Mouse (Mus musculus) kidney, adult 11 months (tissue): Measurements from ENCODE around the gene Hoxa9.

Source experiments
- DNase-seq: peaks from one replicate; pipeline ENCODE4 v3.0.0; 2022

Gene Hoxa9

DNA sequence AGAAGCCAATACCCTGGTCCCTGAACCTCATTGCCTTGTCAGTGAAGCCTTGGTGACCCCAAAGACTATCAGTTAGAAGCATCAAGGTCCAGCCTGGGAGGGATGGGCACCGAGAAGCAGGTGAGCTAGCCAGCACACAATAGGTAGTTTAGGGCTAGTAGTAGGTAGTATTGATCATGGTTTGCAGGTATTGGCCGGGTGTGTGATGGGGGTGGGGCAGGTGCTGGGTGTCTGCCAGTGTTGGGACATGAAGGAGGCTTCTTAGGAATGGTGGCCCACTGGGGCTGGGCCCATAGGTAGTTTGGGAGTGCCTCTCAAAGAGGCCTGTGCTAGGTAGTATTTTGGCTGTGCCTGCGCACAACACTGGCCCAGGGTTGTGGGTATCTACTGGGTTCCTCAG is 15.8 kb downstream of the Hoxa9 start:
- DNase-seq = peak; percentile 28

GRCm38 (mm10) chr6:52214271-52214670 is 16.6 kb downstream of the Hoxa9 start:
- peak; percentile 23 for DNase-seq

DNA sequence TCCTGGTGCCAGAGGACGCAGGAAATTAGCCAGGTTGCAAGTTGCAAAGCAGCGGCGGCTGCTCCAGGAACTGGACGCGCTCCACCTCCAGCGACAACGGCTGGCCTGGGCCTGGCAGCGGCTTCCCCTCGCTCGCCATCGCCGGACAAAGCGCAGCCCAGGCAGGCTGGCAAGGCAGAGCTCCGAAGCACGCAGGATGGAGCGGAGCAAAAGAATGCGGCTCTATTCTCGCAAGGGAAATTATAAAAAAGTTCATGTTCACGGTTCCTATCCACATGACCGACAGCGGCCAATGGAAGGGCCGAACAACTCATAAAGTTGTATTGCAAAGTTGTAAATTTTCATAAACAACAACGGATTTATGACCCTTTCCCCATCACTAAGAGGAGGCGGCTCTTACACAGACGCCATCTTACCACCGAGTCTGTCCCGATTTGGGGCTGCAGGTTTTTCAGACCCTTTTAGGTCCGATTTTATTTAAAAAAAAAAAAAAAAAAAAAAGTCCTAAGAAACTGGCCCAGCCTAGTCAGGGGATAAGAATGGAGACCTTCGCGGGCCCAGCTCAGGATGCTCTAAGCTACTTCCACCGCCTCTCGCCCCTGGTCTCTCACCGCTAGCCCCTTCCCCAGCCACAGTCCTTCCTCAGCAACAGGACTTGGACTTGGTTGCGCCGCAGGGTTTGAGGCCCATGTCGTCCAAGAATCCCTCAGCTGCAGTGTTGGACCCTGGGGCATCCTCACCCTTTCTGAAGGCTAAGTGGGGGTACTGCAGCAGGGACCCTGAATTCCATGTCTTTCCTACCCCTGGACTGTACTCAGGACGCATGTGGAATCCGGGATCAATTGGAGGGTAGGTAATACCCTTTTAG is 17.5 kb downstream of the Hoxa9 start, which contains the start of the genes Hoxa3 and Gm28308:
Hoxa3 (minus strand) TSS at position 218 of the 868 bp plus-strand sequence.
Gm28308 (minus strand) TSS at position 221 of the 868 bp plus-strand sequence.
- DNase-seq = peak; percentile 86

GRCm38 (mm10) chr6:52212556-52213118 is 18.3 kb downstream of the Hoxa9 start:
- DNase-seq = peak; percentile 78

GRCm38 (mm10) chr6:52211961-52212360 is 18.9 kb downstream of the Hoxa9 start:
- peak; percentile 53 for DNase-seq

- peak; percentile 81 for DNase-seq
Observed at GRCm38 (mm10) chr6:52211170-52211935, 19.5 kb downstream of the Hoxa9 start.

GRCm38 (mm10) chr6:52209685-52210046 is 21.2 kb downstream of the Hoxa9 start:
- DNase-seq = no peak

DNA sequence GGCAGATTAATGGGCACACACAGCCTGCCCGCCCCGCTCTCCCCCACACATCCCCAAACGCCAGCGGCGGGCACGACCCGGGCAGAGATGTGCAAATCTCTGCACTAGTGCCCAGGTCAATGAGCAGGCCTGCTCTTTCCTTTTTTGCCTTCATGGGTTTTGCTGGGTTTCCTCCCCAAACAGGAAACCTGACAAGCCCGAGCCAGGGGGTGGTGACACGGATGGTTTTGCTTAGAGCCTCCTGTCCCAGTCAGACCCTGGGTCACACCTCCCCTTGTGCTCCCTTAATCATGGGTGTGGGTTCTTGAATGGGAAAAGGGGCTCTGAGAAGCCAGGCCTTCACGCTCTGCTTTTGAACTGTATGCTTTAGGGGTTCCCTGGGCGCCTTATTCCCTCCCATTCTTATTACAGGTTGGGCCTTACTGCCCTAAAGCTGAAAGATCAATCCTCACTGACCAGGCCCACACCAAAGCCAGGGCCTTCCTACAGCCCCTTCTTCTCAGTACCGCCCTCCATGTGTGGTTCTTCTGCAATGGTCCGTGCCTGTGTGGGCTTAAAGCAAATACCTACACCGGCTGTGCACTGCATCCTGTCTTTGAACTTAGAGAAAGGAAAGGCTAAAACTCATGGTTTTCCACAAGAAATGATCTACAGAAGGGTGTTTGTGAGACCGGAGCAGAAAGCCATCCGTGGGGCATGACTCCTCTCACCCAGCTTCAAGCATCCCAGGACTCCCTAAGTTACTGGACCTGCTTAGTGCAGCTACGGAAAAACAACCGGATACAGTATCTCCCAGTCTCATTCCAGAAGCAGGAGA is 21.8 kb downstream of the Hoxa9 start:
- peak; percentile 24 for DNase-seq

- DNase-seq = peak; percentile 75
Observed at GRCm38 (mm10) chr6:52208072-52208867, 22.6 kb downstream of the Hoxa9 start, which contains the start of gene Hoxa6. Gene Hoxa6, minus strand, starts transcription at chr6:52208722.

GRCm38 (mm10) chr6:52207684-52207976 is 23.3 kb downstream of the Hoxa9 start:
- no peak for DNase-seq

DNA sequence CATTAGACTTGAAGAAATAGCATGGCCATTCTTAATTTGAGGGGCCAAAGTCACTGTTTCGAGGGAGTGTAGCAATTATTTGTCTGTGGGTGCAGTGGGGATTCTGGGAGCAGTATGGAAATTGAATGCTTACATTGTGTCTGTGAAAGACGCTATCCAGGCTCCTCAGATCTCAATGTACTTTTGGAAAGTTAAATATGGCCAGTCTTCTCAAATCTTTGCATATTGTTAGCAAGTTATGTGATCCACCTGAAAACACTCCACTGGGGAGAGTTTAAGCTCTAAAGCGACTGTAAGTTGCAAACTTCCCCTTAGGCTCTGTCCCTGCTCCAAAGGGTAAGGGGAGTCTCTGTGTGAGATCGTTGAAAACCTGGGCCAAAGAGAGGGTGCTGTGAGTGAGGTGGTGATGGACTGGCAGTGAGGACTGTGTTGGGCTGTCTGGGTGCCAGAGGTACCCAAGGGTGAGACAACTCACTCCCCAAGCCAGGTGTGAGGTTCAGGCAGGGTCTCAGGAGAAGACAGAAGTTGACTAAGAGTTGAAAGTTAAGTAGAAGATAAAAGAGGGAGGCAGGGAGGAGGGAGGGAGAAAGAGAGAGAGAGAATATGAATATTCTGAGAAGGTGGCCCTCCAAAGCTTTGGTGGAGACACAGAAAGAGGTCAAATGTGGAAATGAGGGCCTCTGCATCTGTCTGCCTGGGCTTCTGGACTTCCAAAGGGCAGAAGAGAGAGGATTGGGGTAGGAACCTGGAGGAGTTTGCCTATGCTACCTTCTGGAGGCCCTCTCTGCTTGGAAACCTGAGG is 23.8 kb downstream of the Hoxa9 start:
- no peak for DNase-seq

- peak; percentile 16 for DNase-seq
Observed at GRCm38 (mm10) chr6:52205638-52206621, 25.0 kb downstream of the Hoxa9 start.

GRCm38 (mm10) chr6:52205221-52205620 is 25.7 kb downstream of the Hoxa9 start:
- peak; percentile 20 for DNase-seq

- DNase-seq = peak; percentile 93
Observed at GRCm38 (mm10) chr6:52204050-52204752, 26.7 kb downstream of the Hoxa9 start, which contains the start of gene Hoxa5. Gene Hoxa5, minus strand, starts transcription at chr6:52204587.

DNA sequence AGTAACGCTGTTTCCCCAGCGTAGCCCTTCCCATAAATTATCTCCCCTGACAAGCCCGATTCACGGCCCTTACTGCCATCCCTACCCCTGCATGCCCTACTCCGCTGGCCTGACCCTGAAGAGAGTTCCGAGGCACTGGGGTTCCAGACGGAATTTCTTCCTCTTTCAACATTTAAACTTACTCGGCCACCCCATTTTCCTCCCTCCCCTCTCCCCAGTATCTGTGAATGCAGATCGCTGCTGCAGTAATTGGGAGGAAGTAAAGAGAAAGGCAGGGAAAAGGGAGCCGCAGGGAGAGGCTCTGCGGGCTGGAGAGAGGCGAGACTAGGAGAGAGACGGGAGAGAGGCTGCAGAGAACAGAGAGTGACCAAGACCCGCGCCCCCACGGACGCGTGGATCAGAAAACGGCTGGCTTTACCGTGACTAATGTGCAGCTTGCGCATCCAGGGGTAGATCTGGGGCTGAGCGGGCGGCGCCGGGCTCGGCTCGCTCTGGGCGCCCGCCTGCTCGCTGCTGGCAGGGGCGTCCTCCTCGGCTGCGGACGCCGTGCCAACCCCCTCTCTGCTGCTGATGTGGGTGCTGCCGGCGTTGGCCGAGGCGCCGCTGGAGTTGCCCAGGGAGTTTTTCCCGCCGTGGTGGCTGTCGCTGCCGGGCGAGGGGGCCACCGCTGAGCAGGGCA is 27.4 kb downstream of the Hoxa9 start:
- peak; percentile 35 for DNase-seq

GRCm38 (mm10) chr6:52203121-52203370 is 27.8 kb downstream of the Hoxa9 start:
- peak; percentile 51 for DNase-seq

- peak; percentile 20 for DNase-seq
Observed at GRCm38 (mm10) chr6:52202362-52203120, 28.3 kb downstream of the Hoxa9 start.

DNA sequence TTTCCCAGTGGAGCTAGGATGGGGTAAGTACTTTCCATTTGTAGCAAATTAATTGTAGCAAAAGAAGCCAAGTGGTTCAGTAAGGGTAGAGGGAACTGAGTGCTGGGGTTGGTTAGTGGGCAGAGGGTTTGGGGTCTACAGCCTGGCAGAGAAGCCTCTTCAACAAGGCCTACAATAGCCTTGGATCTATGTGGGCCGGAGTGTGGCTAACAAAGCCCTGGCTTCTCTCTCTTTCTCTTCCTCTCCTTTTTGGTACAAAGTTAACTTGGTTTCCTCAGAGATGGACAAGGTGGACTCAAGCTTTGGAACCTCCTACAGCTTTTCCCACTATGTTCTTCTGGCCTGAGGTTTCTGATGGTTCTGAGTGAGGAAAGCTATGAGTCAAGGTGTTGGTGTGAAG is 29.6 kb downstream of the Hoxa9 start:
- no peak for DNase-seq
